Comparison of ENCODE assay signal across 1 mouse cellular context in the genomic region with DNA sequence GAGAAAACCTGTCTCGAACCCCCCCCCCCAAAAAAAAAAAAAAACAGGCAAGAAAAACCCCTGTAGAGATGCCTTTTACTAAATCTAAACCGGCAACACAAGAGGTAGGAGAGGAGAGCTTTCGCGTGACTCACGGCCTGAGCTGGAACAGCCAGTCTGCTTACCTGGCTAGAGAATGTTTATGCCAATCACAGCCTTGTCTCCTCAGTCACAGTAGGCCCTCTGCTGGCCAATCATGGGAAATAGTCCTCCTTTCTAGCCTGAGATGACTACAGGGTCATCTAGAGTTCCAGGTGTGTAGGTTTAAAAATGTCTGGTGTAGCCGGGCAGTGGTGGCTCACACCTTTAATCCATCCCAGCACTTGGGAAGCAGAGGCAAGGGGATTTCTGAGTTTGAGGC.
A peak's percentile ranks its signal among the peaks of the same experiment; 100 is the strongest.
TF ChIP-seq lines count a peak whose summit lies in the region.

No protein-coding gene starts in this region.

TF ChIP-seq in MEL, 35 proteins besides CTCF, POLR2A, EP300 and RAD21:
- TF ChIP-seq MYB (IDR thresholded peaks at IDR 0.05; ENCODE audit: low read depth, low read length) (no peak), ELF1 (IDR thresholded peaks at IDR 0.05; ENCODE audit: low read depth, low read length) (no peak), SMC3 (IDR thresholded peaks at IDR 0.05; ENCODE audit: low read depth, low read length) (peak; percentile 86), ZKSCAN1 (IDR thresholded peaks at IDR 0.05; ENCODE audit: low read depth, low read length) (no peak), SIN3A (IDR thresholded peaks at IDR 0.05; ENCODE audit: low read length) (peak; percentile 48; the same call in 1 of the 2 replicates), NELFE (IDR thresholded peaks at IDR 0.05; ENCODE audit: low read depth, low read length) (no peak), POLR2AphosphoS5 (IDR thresholded peaks at IDR 0.05; ENCODE audit: borderline replicate concordance, low read depth, low read length) (no peak), ZC3H11A (IDR thresholded peaks at IDR 0.05; ENCODE audit: low read depth, low read length) (peak; percentile 59), MEF2A (IDR thresholded peaks at IDR 0.05; ENCODE audit: extremely low read depth, insufficient replicate concordance, low read depth, low read length, poor library complexity, severe bottlenecking) (no peak), CHD2 (IDR thresholded peaks at IDR 0.05; ENCODE audit: low read length) (no peak), RCOR1 (IDR thresholded peaks at IDR 0.05; ENCODE audit: low read depth, low read length) (no peak), GABPA (IDR thresholded peaks at IDR 0.05; ENCODE audit: low read depth, low read length) (no peak), MYC (IDR thresholded peaks at IDR 0.05; ENCODE audit: low read depth, low read length) (no peak), MAX (IDR thresholded peaks at IDR 0.05; ENCODE audit: low read length) (no peak)
